Mouse (Mus musculus): Measurements from ENCODE around the gene Wdr35. TPM values are rescaled to one million over a fixed set of nuclear protein-coding genes. Genes with fewer than 3 reads are reported as not detected.

Gene Wdr35
- total and polyA plus RNA-seq, 2 experiments from 2014 or later = 22.9 to 27.7 TPM

- Histone ChIP-seq H3K9ac (no peak overlapping the region), H3K27ac (ENCODE audit: low read depth, low read length) (no peak overlapping the region), H3K4me2 (ENCODE audit: low read depth) (no peak overlapping the region), H3K27me3 (ENCODE audit: insufficient read depth, low read length) (no peaks in the 10 kb centered on the region), H3K9me3 (ENCODE audit: low read length) (no peaks in the 10 kb centered on the region), H3K4me3 (ENCODE audit: low read depth, low read length) (no peak overlapping the region), H3K36me3 (ENCODE audit: insufficient read depth) (peaks cover 39% of the 10 kb centered on the region), H3K4me1 (ENCODE audit: insufficient read depth) (no peaks in the 10 kb centered on the region)
- 74% methylated on average over 12 of the region's 12 CpGs for whole genome bisulfite sequencing
- DNase-seq (no peak), ATAC-seq (no peak)
- no peak for TF ChIP-seq CTCF (IDR thresholded peaks at IDR 0.05; ENCODE audit: low read depth)
Measured at GRCm38 (mm10) chr12:8940011-8941005, 33.4 kb upstream of the Wdr35 start.

GRCm38 (mm10) chr12:8941131-8941615, 32.5 kb upstream of the Wdr35 start:
- no peaks in the 10 kb centered on the region for H3K27me3 ChIP-seq (ENCODE audit: insufficient read depth, low read length)
- no peaks in the 10 kb centered on the region for H3K9me3 ChIP-seq (ENCODE audit: low read length)
- no peak overlapping the region for H3K4me2 ChIP-seq (ENCODE audit: low read depth)
- H3K4me1 ChIP-seq (ENCODE audit: insufficient read depth) = no peaks in the 10 kb centered on the region
- DNase-seq = no peak
- no peak overlapping the region for H3K4me3 ChIP-seq (ENCODE audit: low read depth, low read length)
- no peak for TF ChIP-seq CTCF (IDR thresholded peaks at IDR 0.05; ENCODE audit: low read depth)
- no peak overlapping the region for H3K27ac ChIP-seq (ENCODE audit: low read depth, low read length)
- H3K36me3 ChIP-seq (ENCODE audit: insufficient read depth) = peaks cover 31% of the 10 kb centered on the region
- H3K9ac ChIP-seq = no peak overlapping the region
- ATAC-seq = no peak
- 72% methylated on average over 4 of the region's 4 CpGs for WGBS

GRCm38 (mm10) chr12:8941699-8942392, 31.8 kb upstream of the Wdr35 start:
- Histone ChIP-seq H3K4me2 (ENCODE audit: low read depth) (no peak overlapping the region), H3K4me3 (ENCODE audit: low read depth, low read length) (no peak overlapping the region), H3K9ac (no peak overlapping the region), H3K36me3 (ENCODE audit: insufficient read depth) (peaks cover 25% of the 10 kb centered on the region), H3K4me1 (ENCODE audit: insufficient read depth) (no peaks in the 10 kb centered on the region), H3K27ac (ENCODE audit: low read depth, low read length) (no peak overlapping the region), H3K27me3 (ENCODE audit: insufficient read depth, low read length) (no peaks in the 10 kb centered on the region), H3K9me3 (ENCODE audit: low read length) (no peaks in the 10 kb centered on the region)
- 72% methylated on average over 4 of the region's 4 CpGs for WGBS
- TF ChIP-seq CTCF (IDR thresholded peaks at IDR 0.05; ENCODE audit: low read depth) = no peak
- DNase-seq = no peak
- no peak for ATAC-seq

- no peak for TF ChIP-seq CTCF (IDR thresholded peaks at IDR 0.05; ENCODE audit: low read depth)
- 0 out of 2 replicates have a peak, but pooled peaks cover 5% of the 10 kb centered on the region for H3K27me3 ChIP-seq (ENCODE audit: insufficient read depth, low read length)
- no peaks in the 10 kb centered on the region for H3K9me3 ChIP-seq (ENCODE audit: low read length)
- H3K36me3 ChIP-seq (ENCODE audit: insufficient read depth) = no peaks in the 10 kb centered on the region
- ATAC-seq (no peak), DNase-seq (no peak)
- H3K4me1 ChIP-seq (ENCODE audit: insufficient read depth) = no peaks in the 10 kb centered on the region
- peak overlapping the region; percentile 99; the same call in 1 of the 2 replicates for H3K4me2 ChIP-seq (ENCODE audit: low read depth)
- H3K4me3 ChIP-seq (ENCODE audit: low read depth, low read length) = no peak overlapping the region
- H3K9ac ChIP-seq = peak overlapping the region; percentile 46; the same call in 1 of the 2 replicates
- H3K27ac ChIP-seq (ENCODE audit: low read depth, low read length) = no peak overlapping the region
- 63% methylated on average over 9 of the region's 9 CpGs for WGBS
Measured at GRCm38 (mm10) chr12:8947163-8947562, 26.5 kb upstream of the Wdr35 start.

DNA sequence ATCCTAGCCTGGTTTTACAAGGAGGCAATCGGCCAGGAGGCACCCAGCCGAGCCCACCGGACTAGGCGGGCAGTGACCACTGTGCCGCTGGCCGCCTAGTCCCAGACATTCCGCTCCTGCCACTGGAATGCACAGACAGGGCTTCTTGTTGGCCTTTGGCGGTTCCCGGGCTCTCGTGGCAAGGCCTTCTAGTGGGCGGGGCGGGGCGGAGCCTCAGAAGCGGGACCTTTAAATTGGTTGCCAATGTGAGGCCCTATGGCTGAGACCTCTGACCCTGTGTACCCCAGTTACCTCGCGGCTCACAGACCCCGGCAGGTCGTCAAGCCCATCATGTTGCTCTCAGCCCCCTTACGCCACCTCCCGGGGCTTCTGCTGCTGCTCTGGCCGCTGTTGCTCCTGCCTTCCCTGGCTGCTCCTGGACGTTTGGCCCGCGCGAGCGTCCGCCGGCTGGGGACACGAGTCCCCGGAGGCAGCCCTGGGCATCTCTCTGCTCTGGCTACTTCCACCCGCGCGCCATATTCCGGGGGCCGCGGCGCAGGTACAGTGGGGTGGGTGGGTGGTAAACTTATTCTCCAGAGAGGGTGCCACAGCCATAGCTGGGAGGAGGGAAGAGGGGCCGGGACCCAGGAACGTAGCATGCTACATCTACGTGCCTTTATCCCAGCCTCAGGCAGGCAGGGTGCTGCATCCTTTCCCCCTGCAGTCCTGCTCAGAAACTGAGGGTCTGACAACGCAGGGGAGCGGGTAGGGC, 25.8 kb upstream of the Wdr35 start, which contains the start of gene Matn3:
TSS of gene Matn3 (plus strand) at position 216 of the 751 bp plus-strand sequence.
- Histone ChIP-seq H3K9me3 (ENCODE audit: low read length) (no peaks in the 10 kb centered on the region), H3K27ac (ENCODE audit: low read depth, low read length) (no peak within 1 kb of the TSS), H3K36me3 (ENCODE audit: insufficient read depth) (no peaks in the 10 kb centered on the region), H3K27me3 (ENCODE audit: insufficient read depth, low read length) (0 out of 2 replicates have a peak, but pooled peaks cover 5% of the 10 kb centered on the region), H3K4me3 (ENCODE audit: low read depth, low read length) (peak within 1 kb of the TSS; percentile 43), H3K4me1 (ENCODE audit: insufficient read depth) (no peaks in the 10 kb centered on the region), H3K4me2 (ENCODE audit: low read depth) (peak within 1 kb of the TSS; percentile 99), H3K9ac (peak within 1 kb of the TSS; percentile 46)
- peak; percentile 18 for DNase-seq
- 4% methylated on average over 42 of the region's 42 CpGs for WGBS
- peak; percentile 62 for ATAC-seq
- TF ChIP-seq CTCF (IDR thresholded peaks at IDR 0.05; ENCODE audit: low read depth) = peak; percentile 31; the same call in 1 of the 2 replicates

GRCm38 (mm10) chr12:8953136-8953535, 20.6 kb upstream of the Wdr35 start:
- Histone ChIP-seq H3K4me2 (ENCODE audit: low read depth) (no peak overlapping the region), H3K9me3 (ENCODE audit: low read length) (no peaks in the 10 kb centered on the region), H3K4me1 (ENCODE audit: insufficient read depth) (no peaks in the 10 kb centered on the region), H3K27me3 (ENCODE audit: insufficient read depth, low read length) (0 out of 2 replicates have a peak, but pooled peaks cover 5% of the 10 kb centered on the region), H3K27ac (ENCODE audit: low read depth, low read length) (no peak overlapping the region), H3K9ac (no peak overlapping the region), H3K36me3 (ENCODE audit: insufficient read depth) (no peaks in the 10 kb centered on the region), H3K4me3 (ENCODE audit: low read depth, low read length) (no peak overlapping the region)
- 34% methylated on average over 10 of the region's 10 CpGs for whole genome bisulfite sequencing
- ATAC-seq = no peak
- no peak for DNase-seq
- TF ChIP-seq CTCF (IDR thresholded peaks at IDR 0.05; ENCODE audit: low read depth) = no peak

Data from forebrain, postnatal 0 days (tissue).